ENCODE assay signal across 24 mouse cellular contexts in genomic region chr16:29442126-29442525, GRCm38 (mm10).
A peak's percentile ranks its signal among the peaks of the same experiment; 100 is the strongest.
DNase-seq lines count a peak whose midpoint lies in the region; ATAC-seq lines count a peak whose summit lies in the region.
"Had no signal": no experiment of that assay in that cellular context is flagged by ENCODE, and none has a peak within 500 bp of the region (broad histone marks: within the 10 kb centered on the region; RNA-seq: fewer than 3 reads in every experiment).

No protein-coding gene starts in this region.

- WGBS in midbrain, embryonic 14.5 days, result 54% methylated on average over 3 of the region's 3 CpGs
- WGBS in midbrain, embryonic 16.5 days, result 46% methylated on average over 3 of the region's 3 CpGs

- H3K4me2 ChIP-seq in midbrain, embryonic 14.5 days (ENCODE audit: low read length), result no peak overlapping the region
- no peak overlapping the region for H3K4me2 ChIP-seq in midbrain, embryonic 16.5 days (ENCODE audit: low read length)
- H3K4me2 ChIP-seq: embryonic facial prominence, embryonic 12.5 days; embryonic facial prominence, embryonic 15.5 days; heart, embryonic 13.5 days; hindbrain, embryonic 13.5 days had no signal

- H3K4me3 ChIP-seq in midbrain, embryonic 14.5 days (replicated peaks; ENCODE audit: low read depth, low read length), result no peak overlapping the region
- no peak overlapping the region for H3K4me3 ChIP-seq in midbrain, embryonic 16.5 days (ENCODE audit: low read depth, low read length)
- H3K4me3 ChIP-seq: embryonic facial prominence, embryonic 12.5 days; embryonic facial prominence, embryonic 15.5 days; heart, embryonic 13.5 days; hindbrain, embryonic 13.5 days had no signal

- H3K36me3 ChIP-seq in midbrain, embryonic 14.5 days (ENCODE audit: control insufficient read depth, insufficient read depth, low read length), result no peaks in the 10 kb centered on the region
- no peaks in the 10 kb centered on the region for H3K36me3 ChIP-seq in midbrain, embryonic 16.5 days (ENCODE audit: control insufficient read depth, insufficient read depth, low read length)
- H3K36me3 ChIP-seq: embryonic facial prominence, embryonic 12.5 days; embryonic facial prominence, embryonic 15.5 days; heart, embryonic 13.5 days; hindbrain, embryonic 13.5 days had no signal

- no peak overlapping the region for H3K9ac ChIP-seq in midbrain, embryonic 14.5 days (replicated peaks; ENCODE audit: low read length)
- H3K9ac ChIP-seq in midbrain, embryonic 16.5 days (ENCODE audit: low read depth, low read length), result no peak overlapping the region
- H3K9ac ChIP-seq: embryonic facial prominence, embryonic 12.5 days; embryonic facial prominence, embryonic 15.5 days; forebrain, postnatal 0 days; heart, embryonic 13.5 days; hindbrain, embryonic 13.5 days had no signal

- peak; percentile 7 to 27 for DNase-seq in heart, adult 18-20 months
- no peak for DNase-seq in heart, postnatal 4 days
- DNase-seq in heart, postnatal 14 days, result peak; percentile 3
- no peak for DNase-seq in heart, postnatal 25 days (ENCODE audit: low spot score)
- DNase-seq in midbrain, embryonic 14.5 days, result no peak
- DNase-seq: adrenal gland, adult 2 months; adrenal gland, postnatal 14 days; cerebellum, adult 11 months; cerebellum, adult 2 months; cerebellum, adult 9-11 months; cerebellum, postnatal 25 days; gastrocnemius, postnatal 10 days; gastrocnemius, postnatal 36 days; kidney, adult 18-20 months had no signal

- H3K27ac ChIP-seq in midbrain, embryonic 14.5 days (replicated peaks; ENCODE audit: low read depth, low read length), result 0 out of 2 replicates have a peak overlapping the region, but pooled peaks have one; percentile 28
- H3K27ac ChIP-seq in midbrain, embryonic 16.5 days (ENCODE audit: low read length), result no peak overlapping the region
- H3K27ac ChIP-seq: embryonic facial prominence, embryonic 12.5 days; embryonic facial prominence, embryonic 15.5 days; heart, embryonic 13.5 days had no signal

- no peak for ATAC-seq in midbrain, embryonic 14.5 days (ENCODE audit: low FRiP score, low TSS enrichment)
- ATAC-seq in midbrain, embryonic 16.5 days, result no peak
- ATAC-seq: CD4-positive, CD25-positive, alpha-beta regulatory T cell, adult 4 months; hindbrain, embryonic 16.5 days; inflammation-experienced regulatory T-cells, adult 6 months; intestine, embryonic 16.5 days had no signal

- intact Hi-C loops in heart, postnatal 14 days (cut with DNase I), result no loop called here
- intact Hi-C loops in heart, postnatal 25 days (cut with DNase I), result no loop called here

- 0 out of 2 replicates have a peak, but pooled peaks cover 4% of the 10 kb centered on the region for H3K4me1 ChIP-seq in midbrain, embryonic 14.5 days (ENCODE audit: control insufficient read depth, insufficient read depth, low read length)
- H3K4me1 ChIP-seq in midbrain, embryonic 16.5 days (ENCODE audit: control insufficient read depth, insufficient read depth, low read length), result 0 out of 2 replicates have a peak, but pooled peaks cover 3% of the 10 kb centered on the region
- H3K4me1 ChIP-seq: embryonic facial prominence, embryonic 12.5 days; embryonic facial prominence, embryonic 15.5 days; heart, embryonic 13.5 days had no signal

- no peaks in the 10 kb centered on the region for H3K27me3 ChIP-seq in midbrain, embryonic 14.5 days (ENCODE audit: control insufficient read depth, insufficient read depth, low read length)
- H3K27me3 ChIP-seq in midbrain, embryonic 16.5 days (ENCODE audit: control insufficient read depth, insufficient read depth, low read depth, low read length), result no peaks in the 10 kb centered on the region
- H3K27me3 ChIP-seq: embryonic facial prominence, embryonic 12.5 days; embryonic facial prominence, embryonic 15.5 days; heart, embryonic 13.5 days; hindbrain, embryonic 13.5 days had no signal

- H3K9me3 ChIP-seq in midbrain, embryonic 14.5 days (ENCODE audit: control insufficient read depth, low read length), result no peaks in the 10 kb centered on the region
- no peaks in the 10 kb centered on the region for H3K9me3 ChIP-seq in midbrain, embryonic 16.5 days (replicated peaks; ENCODE audit: control insufficient read depth, low read length, poor library complexity, severe bottlenecking)
- H3K9me3 ChIP-seq: embryonic facial prominence, embryonic 12.5 days; embryonic facial prominence, embryonic 15.5 days; heart, embryonic 13.5 days; hindbrain, embryonic 13.5 days had no signal

Comparison
In these comparisons a context has a peak if more than half of its experiments do, and no peak if none do; other contexts are left out.
1. DNase-seq: peak in heart, adult 18-20 months (2 of 2) and heart, postnatal 14 days (2 of 2); none in heart, postnatal 4 days (single experiment), heart, postnatal 25 days (single experiment) and midbrain, embryonic 14.5 days (single experiment).